Mouse (Mus musculus) midbrain, postnatal 0 days (tissue): ENCODE measurements around the gene Ccdc121. TPM values are rescaled to one million over a fixed set of nuclear protein-coding genes. Genes with fewer than 3 reads are reported as not detected.
A peak's percentile ranks its signal among the peaks of the same experiment; 100 is the strongest.

ENCODE experiments used
- ATAC-seq: fragments of 200-750 bp; cut with Nextera tagmentation; 2 replicates; pipeline ENCODE4 v1.8.0; 2017; ENCODE audit warnings: moderate number of reproducible peaks, mild to moderate bottlenecking, moderate TSS enrichment, moderate library complexity; ENCODE audit not compliant: low FRiP score
- DNase-seq: peaks from one replicate; pipeline ENCODE4 v3.0.0-alpha.2; 2015; ENCODE audit warnings: low spot score
- H3K27ac ChIP-seq: fragments of 300-500 bp; sonication (generic); 2 replicates; pipeline ENCODE4 v1.5.1; 2014; ENCODE audit warnings: low read depth, mild to moderate bottlenecking, low read length, mixed read lengths
- H3K27me3 ChIP-seq: fragments of 300-500 bp; sonication (generic); 2 replicates; pipeline ENCODE4 v1.6.1; 2014; ENCODE audit warnings: low read length, control low read depth, mixed read lengths; ENCODE audit not compliant: insufficient read depth
- H3K36me3 ChIP-seq: fragments of 300-500 bp; sonication (generic); 2 replicates; pipeline ENCODE4 v1.6.1; 2014; ENCODE audit warnings: low read length, control low read depth, mixed read lengths; ENCODE audit not compliant: insufficient read depth
- H3K4me1 ChIP-seq: fragments of 300-500 bp; sonication (generic); 2 replicates; pipeline ENCODE4 v1.6.1; 2014; ENCODE audit warnings: mild to moderate bottlenecking, control low read depth, antibody characterized with exemption, low read length, mixed read lengths; ENCODE audit not compliant: insufficient read depth
- H3K4me2 ChIP-seq: fragments of 300-500 bp; sonication (generic); 2 replicates; pipeline ENCODE4 v1.6.1; 2014; ENCODE audit warnings: low read depth, mild to moderate bottlenecking, low read length, mixed read lengths; ENCODE audit not compliant: poor library complexity, severe bottlenecking
- H3K4me3 ChIP-seq: fragments of 300-500 bp; sonication (generic); 2 replicates; pipeline ENCODE4 v1.5.1; 2014; ENCODE audit warnings: low read depth, mild to moderate bottlenecking, low read length, moderate library complexity
- H3K9ac ChIP-seq: fragments of 300-500 bp; sonication (generic); replicated peaks from 2 replicates; pipeline ENCODE4 v1.6.1; 2014; ENCODE audit warnings: mild to moderate bottlenecking, low read length, moderate library complexity, mixed read lengths; ENCODE audit not compliant: poor library complexity, severe bottlenecking
- H3K9me3 ChIP-seq: fragments of 300-500 bp; sonication (generic); 2 replicates; pipeline ENCODE4 v1.6.1; 2016; ENCODE audit warnings: low read length, control low read depth
- CTCF ChIP-seq: IDR thresholded peaks from 2 replicates; pipeline ENCODE4 v1.5.1; 2016; ENCODE audit warnings: antibody characterized with exemption, mild to moderate bottlenecking
- WGBS: fragments of 180-500 bp; shearing (Covaris S2); extraction: QIAGEN DNeasy Blood & Tissue Kit; methylation state at CpG from one replicate; pipeline ENCODE4 v1.1.7; 2014; 5-methylcytosine and 5-hydroxymethylcytosine counted together
- polyA plus RNA-seq: library from polyadenylated mRNA; unstranded; fragments of >200 nt; fragmentation: Nextera tagmentation; extraction: Ambion mirVana; gene quantifications from 2 replicates; pipeline ENCODE4 v1.2.1, GENCODE M21; 2015
- total RNA-seq: library from RNA; depleted of rRNA; stranded (reverse); fragments of >200 nt; gene quantifications from 2 replicates; pipeline ENCODE4 v1.2.3, GENCODE M21; 2014; rRNA removed

Gene Ccdc121
- total RNA-seq (0.14 and 0.33 TPM in 2 replicates), polyA plus RNA-seq (0.19 and 0.27 TPM in 2 replicates)

- Histone ChIP-seq H3K27me3 (no peaks in the 10 kb centered on the region), H3K36me3 (no peaks in the 10 kb centered on the region), H3K9me3 (no peaks in the 10 kb centered on the region), H3K4me3 (no peak within 1 kb of the TSS), H3K4me2 (no peak within 1 kb of the TSS), H3K4me1 (no peaks in the 10 kb centered on the region), H3K27ac (no peak within 1 kb of the TSS), H3K9ac (no peak within 1 kb of the TSS)
- ATAC-seq (no peak), DNase-seq (no peak)
- peak; percentile 52 for TF ChIP-seq CTCF
- 67% methylated on average over 4 of the region's 4 CpGs for WGBS
These were observed at the start of gene Ccdc121 for GRCm38 (mm10) chr1:181511307-181511706. Gene Ccdc121 (minus strand): TSS chr1:181511451.

GRCm38 (mm10) chr1:181560325-181560724 is 49.1 kb upstream of the Ccdc121 start:
- H3K27ac ChIP-seq: no peak overlapping the region
- H3K4me1 ChIP-seq: no peaks in the 10 kb centered on the region

DNA sequence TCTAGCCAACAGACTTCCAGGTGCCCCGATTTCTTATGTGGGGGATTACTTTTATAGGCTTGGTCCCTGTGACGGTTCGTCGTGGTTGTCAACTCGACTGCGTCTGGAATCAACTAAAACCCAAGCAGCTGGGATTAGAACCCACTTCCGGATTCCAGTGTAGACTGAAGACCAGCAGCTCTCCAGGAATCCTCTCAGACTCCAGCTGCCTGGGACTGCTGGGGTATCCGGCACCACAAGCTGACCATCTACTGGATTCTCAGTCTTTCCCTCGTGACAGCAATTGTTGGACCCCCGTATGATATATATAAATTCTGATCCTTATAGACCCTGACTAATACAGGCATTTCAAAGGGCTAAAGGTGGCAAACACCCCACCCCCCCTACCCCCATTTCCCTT is 48.4 kb upstream of the Ccdc121 start:
- Histone ChIP-seq H3K9me3 (no peaks in the 10 kb centered on the region), H3K4me2 (no peak overlapping the region), H3K4me3 (no peak overlapping the region), H3K27ac (no peak overlapping the region), H3K4me1 (no peaks in the 10 kb centered on the region), H3K9ac (no peak overlapping the region), H3K36me3 (no peaks in the 10 kb centered on the region), H3K27me3 (no peaks in the 10 kb centered on the region)
- no peak for TF ChIP-seq CTCF
- WGBS: 66% methylated on average over 10 of the region's 10 CpGs
- DNase-seq (no peak), ATAC-seq (no peak)

More at GRCm38 (mm10) chr1:181560325-181560724, 49.1 kb upstream of the Ccdc121 start:
- TF ChIP-seq CTCF: no peak
- Histone ChIP-seq H3K27me3 (no peaks in the 10 kb centered on the region), H3K4me3 (no peak overlapping the region), H3K9ac (no peak overlapping the region), H3K36me3 (no peaks in the 10 kb centered on the region), H3K9me3 (no peaks in the 10 kb centered on the region), H3K4me2 (no peak overlapping the region)
- WGBS: 80% methylated on average over 6 of the region's 6 CpGs
- DNase-seq: no peak
- no peak for ATAC-seq

GRCm38 (mm10) chr1:181555475-181555874 is 44.2 kb upstream of the Ccdc121 start:
- Histone ChIP-seq H3K9ac (no peak overlapping the region), H3K36me3 (no peaks in the 10 kb centered on the region), H3K9me3 (no peaks in the 10 kb centered on the region), H3K4me3 (no peak overlapping the region), H3K27ac (no peak overlapping the region), H3K4me2 (no peak overlapping the region), H3K27me3 (no peaks in the 10 kb centered on the region), H3K4me1 (no peaks in the 10 kb centered on the region)
- WGBS: 81% methylated on average over 5 of the region's 5 CpGs
- no peak for TF ChIP-seq CTCF
- no peak for ATAC-seq
- DNase-seq: no peak

GRCm38 (mm10) chr1:181552533-181553410 is 41.5 kb upstream of the Ccdc121 start:
- Histone ChIP-seq H3K27ac (no peak overlapping the region), H3K27me3 (no peaks in the 10 kb centered on the region)

DNA sequence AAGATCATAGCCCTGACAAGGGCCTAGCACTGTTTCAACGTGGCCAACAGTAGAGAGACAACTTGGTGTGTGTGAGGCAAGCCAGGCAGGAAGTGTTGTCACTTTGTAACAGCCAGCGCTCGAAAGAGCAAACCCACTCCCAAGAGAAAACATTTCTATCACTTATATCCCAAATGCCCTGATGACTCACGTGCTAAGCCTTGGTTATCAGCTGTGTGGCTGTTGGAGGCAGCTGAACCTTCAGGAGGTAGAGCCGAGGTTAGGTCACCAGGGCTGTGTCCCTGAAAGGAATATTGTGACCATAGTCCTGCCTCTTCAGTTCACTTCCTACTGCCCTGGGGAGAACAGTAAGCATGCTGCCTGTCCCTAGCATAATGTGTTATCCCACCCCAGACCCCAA is 39.6 kb upstream of the Ccdc121 start:
- Histone ChIP-seq H3K4me2 (no peak overlapping the region), H3K9me3 (no peaks in the 10 kb centered on the region), H3K4me3 (no peak overlapping the region), H3K27ac (no peak overlapping the region), H3K36me3 (no peaks in the 10 kb centered on the region), H3K27me3 (no peaks in the 10 kb centered on the region), H3K9ac (no peak overlapping the region), H3K4me1 (no peaks in the 10 kb centered on the region)
- ATAC-seq: no peak
- DNase-seq: no peak
- WGBS: 75% methylated on average over 5 of the region's 5 CpGs
- no peak for TF ChIP-seq CTCF

More at GRCm38 (mm10) chr1:181552533-181553410, 41.5 kb upstream of the Ccdc121 start:
- ATAC-seq: peak; percentile 72
- 38% methylated on average over 10 of the region's 10 CpGs for WGBS
- DNase-seq: peak; percentile 91
- Histone ChIP-seq H3K9me3 (no peaks in the 10 kb centered on the region), H3K9ac (no peak overlapping the region), H3K4me2 (no peak overlapping the region), H3K4me1 (no peaks in the 10 kb centered on the region), H3K4me3 (no peak overlapping the region), H3K36me3 (no peaks in the 10 kb centered on the region)
- 0 out of 2 replicates have a peak, but pooled peaks have one; percentile 4 for TF ChIP-seq CTCF
